Mouse (Mus musculus): Measurements from ENCODE around the gene Clint1.

- no peak for TF ChIP-seq CTCF (IDR thresholded peaks at IDR 0.05; ENCODE audit: low read depth)
- no peak for TF ChIP-seq EP300 (IDR thresholded peaks at IDR 0.05; ENCODE audit: low read depth)
Observed at GRCm38 (mm10) chr11:45807820-45808219, 44.0 kb upstream of the Clint1 start.
